Mouse (Mus musculus): ENCODE measurements around the gene Edrf1.

- no peak for TF ChIP-seq CTCF (IDR thresholded peaks at IDR 0.05; ENCODE audit: insufficient read depth, low read depth, low read length)
- TF ChIP-seq POLR2A (IDR thresholded peaks at IDR 0.05; ENCODE audit: insufficient read depth, low read depth, low read length): no peak
Measured at GRCm38 (mm10) chr7:133701366-133701765, 64.0 kb downstream of the Edrf1 start.
